Mouse (Mus musculus) pancreas, adult 10 weeks (tissue): ENCODE measurements around the gene Csnka2ip. TPM values are rescaled to one million over a fixed set of nuclear protein-coding genes. Genes with fewer than 3 reads are reported as not detected.

Experiments used
- polyA plus RNA-seq: library from polyadenylated mRNA; stranded (reverse); fragments of 350-450 nt; fragmentation: Illumina TruSeq; extraction: RNeasy Lipid Tissue Mini Kit (QIAGEN cat#74804); gene quantifications from one replicate; pipeline ENCODE4 v1.2.3, GENCODE M21; 2015; ENCODE audit warnings: low read depth, low replicate concordance; ENCODE audit not compliant: insufficient read depth

Csnka2ip gene
- polyA plus RNA-seq = not detected

DNA sequence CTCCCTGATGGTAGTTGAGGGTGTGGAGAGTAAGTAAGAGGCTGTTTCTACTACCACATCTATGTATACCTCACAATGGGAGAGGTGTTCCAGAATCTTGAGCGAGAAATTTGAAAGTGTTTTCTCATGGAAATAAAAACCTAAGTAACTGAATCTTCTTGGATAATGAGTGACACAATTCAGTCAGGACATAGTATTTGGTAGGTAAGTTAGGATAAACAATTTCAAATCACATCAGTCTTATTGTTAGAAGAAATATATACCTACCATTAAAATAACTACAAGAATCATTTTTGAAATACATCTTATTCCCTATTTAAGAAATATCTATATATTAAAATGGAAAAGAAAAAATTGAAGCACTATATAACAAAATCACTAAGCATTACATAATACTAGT lies at the start of gene Csnka2ip:
Csnka2ip (minus strand) TSS at position 101 of the 400 bp plus-strand sequence.

Other genes with a start within 250 kb of the Csnka2ip start
- 8.8 TPM for gene 4930453N24Rik, start 168.8 kb upstream of the Csnka2ip start, polyA plus RNA-seq
- 2.1 TPM for gene Zfp654, start 249.2 kb upstream of the Csnka2ip start, polyA plus RNA-seq
- 9.2 TPM for gene Cggbp1, start 249.6 kb upstream of the Csnka2ip start, polyA plus RNA-seq